Mouse (Mus musculus): Measurements from ENCODE around the gene Fuk.

DNA sequence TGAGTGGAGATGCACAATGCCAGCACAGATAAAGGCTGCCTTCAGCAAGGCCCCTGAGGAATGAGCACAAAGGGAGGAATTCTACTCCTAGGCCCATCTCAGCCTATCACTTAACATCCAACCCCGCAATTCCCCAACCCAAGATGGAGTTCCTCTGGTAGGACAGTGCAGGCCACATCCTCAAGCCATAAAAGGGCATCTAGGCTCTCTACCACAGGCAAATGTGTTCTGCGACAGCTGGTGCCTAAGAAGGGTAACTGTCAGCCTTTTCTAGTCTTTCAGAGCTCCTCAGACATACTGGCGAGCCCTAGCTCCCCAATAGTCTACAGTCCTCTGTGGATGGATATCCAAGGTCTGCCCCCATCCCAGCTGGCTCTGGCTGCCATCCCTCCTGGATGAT lies 15.7 kb downstream of the Fuk start:
- no peak for TF ChIP-seq CTCF (IDR thresholded peaks at IDR 0.05; ENCODE audit: borderline replicate concordance, extremely low read depth, insufficient read depth, insufficient read length)
- TF ChIP-seq POLR2A (IDR thresholded peaks at IDR 0.05; ENCODE audit: borderline replicate concordance, extremely low read depth, insufficient read depth, insufficient read length, poor library complexity, severe bottlenecking), result no peak
